Mouse (Mus musculus): ENCODE data around the gene Tenm4.

GRCm38 (mm10) chr7:96565806-96566205, 394.8 kb downstream of the Tenm4 start:
- TF ChIP-seq EP300 (IDR thresholded peaks at IDR 0.05; ENCODE audit: low read depth) = no peak
- no peak for TF ChIP-seq CTCF (IDR thresholded peaks at IDR 0.05; ENCODE audit: low read depth)

Measured in heart, postnatal 0 days (tissue).